Mouse (Mus musculus): Measurements from ENCODE around the gene Slc39a10. TPM values are rescaled to one million over a fixed set of nuclear protein-coding genes. Genes with fewer than 3 reads are reported as not detected.

Gene Slc39a10
- total and polyA plus RNA-seq, 3 experiments, result 14.9 to 17.7 TPM; not detected in 1

DNA sequence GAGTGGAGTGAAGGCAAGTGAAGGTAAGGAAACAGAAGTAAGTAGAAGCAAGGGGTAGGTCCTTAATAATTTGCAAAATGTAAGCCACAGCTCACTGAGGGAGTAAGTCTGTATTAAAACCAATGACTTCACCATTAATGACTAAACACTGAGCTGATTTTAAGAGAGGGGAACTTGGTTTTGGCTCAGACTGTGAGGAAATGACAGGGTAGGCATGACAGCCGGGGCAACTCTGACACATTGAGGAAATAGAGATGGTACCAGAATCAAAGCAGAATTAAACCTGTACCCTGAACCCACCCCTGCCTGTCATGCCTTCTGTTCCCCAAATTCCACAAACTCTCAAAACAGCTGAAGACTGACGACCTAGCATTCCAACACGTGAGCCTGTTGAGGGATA lies 18.9 kb downstream of the Slc39a10 start:
- H3K4me1 ChIP-seq (ENCODE audit: control insufficient read depth in 1 of 2, insufficient read depth in 2 of 2, low read length in 2 of 2), result no peaks in the 10 kb centered on the region
- no peak overlapping the region for H3K9ac ChIP-seq (ENCODE audit: control insufficient read depth, low read depth, low read length, poor library complexity, severe bottlenecking)
- no peak overlapping the region for H3K27ac ChIP-seq (ENCODE audit: control insufficient read depth, low read depth, low read length)
- H3K9me3 ChIP-seq (replicated peaks; ENCODE audit: insufficient read depth, low read length), result no peaks in the 10 kb centered on the region
- TF ChIP-seq GATA1 (IDR thresholded peaks at IDR 0.05; ENCODE audit: low read depth, low read length) (no peak), ZC3H11A (IDR thresholded peaks at IDR 0.05; ENCODE audit: low read depth, low read length) (no peak), ELF1 (IDR thresholded peaks at IDR 0.05; ENCODE audit: low read depth, low read length) (no peak), ZKSCAN1 (IDR thresholded peaks at IDR 0.05; ENCODE audit: low read depth, low read length) (no peak), MEF2A (IDR thresholded peaks at IDR 0.05; ENCODE audit: extremely low read depth, insufficient replicate concordance, low read depth, low read length, poor library complexity, severe bottlenecking) (no peak), ETS1 (IDR thresholded peaks at IDR 0.05; ENCODE audit: low read depth, low read length) (no peak), MYB (IDR thresholded peaks at IDR 0.05; ENCODE audit: low read depth, low read length) (no peak), MAX (IDR thresholded peaks at IDR 0.05; ENCODE audit: low read length) (no peak), TBP (IDR thresholded peaks at IDR 0.05; ENCODE audit: low read depth, low read length) (no peak), BHLHE40 (IDR thresholded peaks at IDR 0.05; ENCODE audit: borderline replicate concordance, low read depth, low read length) (no peak), SMC3 (IDR thresholded peaks at IDR 0.05; ENCODE audit: low read depth, low read length) (no peak), GABPA (IDR thresholded peaks at IDR 0.05; ENCODE audit: low read depth, low read length) (no peak), NRF1 (IDR thresholded peaks at IDR 0.05; ENCODE audit: insufficient read depth, low read depth, low read length, poor library complexity, severe bottlenecking) (no peak), MAZ (IDR thresholded peaks at IDR 0.05; ENCODE audit: low read depth, low read length) (no peak), MXI1 (IDR thresholded peaks at IDR 0.05; ENCODE audit: low read depth, low read length) (no peak), MYC (IDR thresholded peaks at IDR 0.05; ENCODE audit: low read depth, low read length) (no peak), ZNF384 (IDR thresholded peaks at IDR 0.05; ENCODE audit: low read depth, low read length) (no peak)
- H3K27me3 ChIP-seq (ENCODE audit: control insufficient read depth in 1 of 2, insufficient read depth in 2 of 2, low read length in 2 of 2), result no peaks in the 10 kb centered on the region; a peak in 2 of 4 replicates
- no peak overlapping the region for H3K4me3 ChIP-seq (ENCODE audit: control insufficient read depth in 1 of 2, insufficient read depth in 1 of 2, low read depth in 2 of 2, low read length in 2 of 2)
- H3K36me3 ChIP-seq (ENCODE audit: control insufficient read depth in 1 of 2, insufficient read depth in 2 of 2, low read length in 2 of 2), result no peaks in the 10 kb centered on the region
- no peak for DNase-seq (ENCODE audit: low read depth, low spot score)
- no peaks in the 10 kb centered on the region for H3K79me2 ChIP-seq (ENCODE audit: control insufficient read depth, insufficient read depth, low read length, poor library complexity)

- Histone ChIP-seq H3K9ac (ENCODE audit: control insufficient read depth, low read depth, low read length, poor library complexity, severe bottlenecking) (no peak overlapping the region), H3K27me3 (ENCODE audit: control insufficient read depth in 1 of 2, insufficient read depth in 2 of 2, low read length in 2 of 2) (no peaks in the 10 kb centered on the region; a peak in 2 of 4 replicates), H3K9me3 (replicated peaks; ENCODE audit: insufficient read depth, low read length) (no peaks in the 10 kb centered on the region), H3K79me2 (ENCODE audit: control insufficient read depth, insufficient read depth, low read length, poor library complexity) (no peaks in the 10 kb centered on the region), H3K4me3 (ENCODE audit: control insufficient read depth in 1 of 2, insufficient read depth in 1 of 2, low read depth in 2 of 2, low read length in 2 of 2) (no peak overlapping the region), H3K4me1 (ENCODE audit: control insufficient read depth in 1 of 2, insufficient read depth in 2 of 2, low read length in 2 of 2) (no peaks in the 10 kb centered on the region), H3K27ac (ENCODE audit: control insufficient read depth, low read depth, low read length) (no peak overlapping the region), H3K36me3 (ENCODE audit: control insufficient read depth in 1 of 2, insufficient read depth in 2 of 2, low read length in 2 of 2) (no peaks in the 10 kb centered on the region)
- TF ChIP-seq MYB (IDR thresholded peaks at IDR 0.05; ENCODE audit: low read depth, low read length), result no peak
- no peak for TF ChIP-seq NELFE (IDR thresholded peaks at IDR 0.05; ENCODE audit: low read depth, low read length)
- TF ChIP-seq EP300 (IDR thresholded peaks at IDR 0.05; ENCODE audit: low read depth in 1 of 2, low read length in 2 of 2), result no peak
- no peak for TF ChIP-seq USF1 (IDR thresholded peaks at IDR 0.05; ENCODE audit: low read depth, low read length)
- no peak for TF ChIP-seq CHD2 (IDR thresholded peaks at IDR 0.05; ENCODE audit: low read length)
- no peak for TF ChIP-seq CTCF (IDR thresholded peaks at IDR 0.05 in 2 of 3, conservative IDR thresholded peaks at IDR 0.05 in 1 of 3; ENCODE audit: control insufficient read depth in 1 of 3, insufficient read depth in 1 of 3, low read depth in 2 of 3, low read length in 3 of 3, poor library complexity in 1 of 3, severe bottlenecking in 1 of 3)
- no peak for TF ChIP-seq TBP (IDR thresholded peaks at IDR 0.05; ENCODE audit: low read depth, low read length)
- no peak for TF ChIP-seq POLR2AphosphoS2 (IDR thresholded peaks at IDR 0.05; ENCODE audit: low read length)
- no peak for TF ChIP-seq USF2 (IDR thresholded peaks at IDR 0.05; ENCODE audit: borderline replicate concordance in 1 of 2, insufficient read depth in 1 of 2, low read depth in 1 of 2, low read length in 2 of 2)
- no peak for TF ChIP-seq KAT2A (conservative IDR thresholded peaks at IDR 0.05; ENCODE audit: low read depth, low read length)
- TF ChIP-seq BHLHE40 (IDR thresholded peaks at IDR 0.05; ENCODE audit: borderline replicate concordance, low read depth, low read length), result no peak
- TF ChIP-seq GATA1 (IDR thresholded peaks at IDR 0.05; ENCODE audit: low read depth, low read length), result no peak
- no peak for DNase-seq (ENCODE audit: low read depth, low spot score)
Measured at GRCm38 (mm10) chr1:46869788-46870187, 22.9 kb downstream of the Slc39a10 start.
